Mouse (Mus musculus): ENCODE measurements around the gene Ankrd63. TPM values are rescaled to one million over a fixed set of nuclear protein-coding genes. Genes with fewer than 3 reads are reported as not detected.
A peak's percentile ranks its signal among the peaks of the same experiment; 100 is the strongest.
"Not testable (repeated sequence)": the region's sequence is repeated elsewhere in the genome, so short reads cannot be mapped to it uniquely, and the experiment has no call there.

Ankrd63 gene
- total and polyA plus RNA-seq, 3 experiments = 0.14 to 0.35 (median 0.29) TPM

DNA sequence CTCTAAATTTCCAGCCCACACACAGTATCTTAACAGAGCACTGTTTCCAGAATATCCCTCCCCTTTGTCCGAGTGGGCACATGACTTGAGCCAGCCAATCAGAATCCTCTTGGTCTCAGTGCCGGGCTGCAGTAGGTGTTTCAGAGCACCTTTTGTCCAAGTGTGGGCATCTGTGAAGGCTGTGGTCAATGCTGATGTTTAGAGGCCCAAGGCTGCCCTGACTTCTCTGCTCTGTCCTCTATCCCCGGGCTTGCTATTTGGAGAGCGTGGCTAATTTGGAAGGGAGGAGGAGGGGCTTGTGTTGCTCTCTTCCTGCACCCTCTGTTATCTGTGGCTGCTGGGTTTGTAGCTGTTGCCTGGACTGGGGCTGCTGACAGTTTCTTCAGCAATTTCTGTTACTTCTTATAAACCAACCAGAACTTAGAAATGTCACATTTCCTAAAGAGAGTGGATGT lies 43.7 kb downstream of the Ankrd63 start:
- DNase-seq = peak; percentile 71

DNA sequence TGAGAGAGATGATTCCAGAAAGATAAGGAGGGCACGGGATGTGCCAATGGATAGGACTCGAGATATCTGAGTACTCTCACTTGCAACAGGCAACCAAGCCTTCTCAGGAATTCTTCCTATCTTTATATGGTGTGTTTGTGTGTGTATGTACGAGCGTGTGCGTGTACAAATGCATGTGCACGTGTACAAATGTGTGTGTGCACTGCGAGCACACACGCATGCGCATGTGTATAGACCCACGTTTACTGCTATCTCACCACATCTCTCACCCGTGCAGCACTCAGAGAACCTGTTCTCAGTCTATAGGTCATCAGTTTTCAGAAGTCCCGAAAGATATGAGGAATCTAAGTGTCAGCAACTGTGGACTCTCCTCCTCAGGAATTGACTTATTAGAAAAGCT lies 44.3 kb downstream of the Ankrd63 start:
- DNase-seq = no peak

- peak; percentile 85 for DNase-seq
Observed at GRCm38 (mm10) chr2:118659077-118659476, 44.7 kb downstream of the Ankrd63 start.

- DNase-seq = no peak
Observed at GRCm38 (mm10) chr2:118658457-118658856, 45.3 kb downstream of the Ankrd63 start.

GRCm38 (mm10) chr2:118656688-118657281 lies 47.0 kb downstream of the Ankrd63 start:
- DNase-seq = no peak

GRCm38 (mm10) chr2:118650697-118651096 lies 53.1 kb downstream of the Ankrd63 start:
- DNase-seq = not testable (repeated sequence)

Other genes with a start within 250 kb of the Ankrd63 start
- 100 to 1,000 TPM; 181 to 246 TPM for gene Srp14, start 224.3 kb downstream of the Ankrd63 start, total RNA-seq (2021)
- gene Srp14, start 224.3 kb downstream of the Ankrd63 start, polyA plus RNA-seq (2012; rRNA removed) = 45.7 and 48.2 TPM in 2 replicates
- gene Bmf, start 154.3 kb downstream of the Ankrd63 start, total RNA-seq (2021) = 10 to 100 TPM in 1 of 2 experiments, 1 to 10 TPM in 1; 8.9 to 15.9 TPM
- gene Bmf, start 154.3 kb downstream of the Ankrd63 start, polyA plus RNA-seq (2012; rRNA removed) = 29.6 and 31.1 TPM in 2 replicates
- gene Bub1b, start 105.8 kb downstream of the Ankrd63 start, total RNA-seq (2021) = 1 to 10 TPM; 2.8 to 4.6 TPM
- gene Bub1b, start 105.8 kb downstream of the Ankrd63 start, polyA plus RNA-seq (2012; rRNA removed) = 1.0 and 1.1 TPM in 2 replicates
- 10 to 100 TPM; 12.0 to 22.5 TPM for gene Pak6, start 40.7 kb downstream of the Ankrd63 start, total RNA-seq (2021)
- gene Pak6, start 40.7 kb downstream of the Ankrd63 start, polyA plus RNA-seq (2012; rRNA removed) = 35.3 and 38.7 TPM in 2 replicates
- 1 to 10 TPM; 1.6 to 2.4 TPM for gene Plcb2, start 24.5 kb upstream of the Ankrd63 start, total RNA-seq (2021)
- 0.97 and 1.4 TPM in 2 replicates for gene Plcb2, start 24.5 kb upstream of the Ankrd63 start, polyA plus RNA-seq (2012; rRNA removed)
- gene Inafm2, start 41.8 kb upstream of the Ankrd63 start, total RNA-seq (2021) = 10 to 100 TPM; 30.0 to 45.0 TPM
- gene Inafm2, start 41.8 kb upstream of the Ankrd63 start, polyA plus RNA-seq (2012; rRNA removed) = 22.1 and 31.3 TPM in 2 replicates
- 10 to 100 TPM in 1 of 2 experiments, 1 to 10 TPM in 1; 3.3 to 13.9 TPM for gene Ccdc9b, start 58.7 kb upstream of the Ankrd63 start, total RNA-seq (2021)
- gene Ccdc9b, start 58.7 kb upstream of the Ankrd63 start, polyA plus RNA-seq (2012; rRNA removed) = 4.0 and 5.3 TPM in 2 replicates
- not detected for gene Phgr1, start 68.8 kb upstream of the Ankrd63 start, total RNA-seq (2021)
- 0.83 TPM in 1 of 2 replicates, not detected in the other for gene Phgr1, start 68.8 kb upstream of the Ankrd63 start, polyA plus RNA-seq (2012; rRNA removed)
- gene Disp2, start 75.8 kb upstream of the Ankrd63 start, total RNA-seq (2021) = 10 to 100 TPM; 27.0 to 38.5 TPM
- gene Disp2, start 75.8 kb upstream of the Ankrd63 start, polyA plus RNA-seq (2012; rRNA removed) = 25.9 and 27.7 TPM in 2 replicates
- 1 to 10 TPM; 1.8 to 2.1 TPM for gene Knstrn, start 110.0 kb upstream of the Ankrd63 start, total RNA-seq (2021)
- 0.26 and 0.65 TPM in 2 replicates for gene Knstrn, start 110.0 kb upstream of the Ankrd63 start, polyA plus RNA-seq (2012; rRNA removed)
- 100 to 1,000 TPM; 245 to 355 TPM for gene Ivd, start 158.0 kb upstream of the Ankrd63 start, total RNA-seq (2021)
- gene Ivd, start 158.0 kb upstream of the Ankrd63 start, polyA plus RNA-seq (2012; rRNA removed) = 205 and 242 TPM in 2 replicates
- gene Bahd1, start 196.4 kb upstream of the Ankrd63 start, total RNA-seq (2021) = 10 to 100 TPM; 36.5 to 46.0 TPM
- 59.5 and 60.3 TPM in 2 replicates for gene Bahd1, start 196.4 kb upstream of the Ankrd63 start, polyA plus RNA-seq (2012; rRNA removed)
- gene Chst14, start 222.5 kb upstream of the Ankrd63 start, total RNA-seq (2021) = 10 to 100 TPM in 1 of 2 experiments, 1 to 10 TPM in 1; 7.8 to 15.7 TPM
- gene Chst14, start 222.5 kb upstream of the Ankrd63 start, polyA plus RNA-seq (2012; rRNA removed) = 21.6 and 22.0 TPM in 2 replicates

Data from adrenal gland, adult 2 months (tissue).